Mouse (Mus musculus) liver, adult 2 months (tissue): ENCODE data around the gene Synpo2. TPM values are rescaled to one million over a fixed set of nuclear protein-coding genes. Genes with fewer than 3 reads are reported as not detected.

Source experiments
- DNase-seq: peaks from one replicate; pipeline ENCODE4 v3.0.0-alpha.2; 2011; ENCODE audit warnings: low read depth, low spot score; ENCODE audit errors: extremely low read depth
- H3K27ac ChIP-seq: fragments of 200-500 bp; replicated peaks from 2 replicates; pipeline ENCODE4 v1.5.1; 2012; ENCODE audit warnings: low read depth, mild to moderate bottlenecking, control low read depth, inconsistent platforms, low read length; ENCODE audit not compliant: insufficient read depth
- H3K27me3 ChIP-seq: fragments of 200-500 bp; 2 replicates; pipeline ENCODE4 v1.6.1; 2012; ENCODE audit warnings: mild to moderate bottlenecking, moderate library complexity, low read length, inconsistent platforms; ENCODE audit not compliant: control insufficient read depth, insufficient read depth
- H3K36me3 ChIP-seq: fragments of 200-500 bp; 2 replicates; pipeline ENCODE4 v1.6.1; 2012; ENCODE audit warnings: low read length, inconsistent platforms; ENCODE audit not compliant: control insufficient read depth, insufficient read depth
- H3K4me1 ChIP-seq: fragments of 200-500 bp; 2 replicates; pipeline ENCODE4 v1.6.1; 2011; ENCODE audit warnings: low read length; ENCODE audit not compliant: control insufficient read depth, insufficient read depth
- H3K4me3 ChIP-seq: fragments of 200-500 bp; 2 replicates; pipeline ENCODE4 v1.5.1; 2011; ENCODE audit warnings: low read depth, mild to moderate bottlenecking, control low read depth, low read length, moderate library complexity; ENCODE audit not compliant: insufficient read depth
- H3K79me2 ChIP-seq: fragments of 200-500 bp; 2 replicates; pipeline ENCODE4 v1.6.1; 2012; ENCODE audit warnings: inconsistent platforms, mild to moderate bottlenecking, low read length, moderate library complexity; ENCODE audit not compliant: control insufficient read depth, insufficient read depth
- H3K9ac ChIP-seq: fragments of 200-500 bp; 2 replicates; pipeline ENCODE4 v1.6.1; 2012; ENCODE audit warnings: low read depth, mild to moderate bottlenecking, control low read depth, inconsistent platforms, low read length
- CTCF ChIP-seq: fragments of 200-500 bp; IDR thresholded peaks from 2 replicates; pipeline ENCODE4 v1.5.1; 2011; ENCODE audit warnings: low read depth, low read length, control low read depth
- POLR2A ChIP-seq: fragments of 200-500 bp; IDR thresholded peaks from 2 replicates; pipeline ENCODE4 v1.6.1; 2011; ENCODE audit warnings: low read length, control low read depth; ENCODE audit not compliant: insufficient read depth; ENCODE audit errors: extremely low read depth
- WGBS: fragments of 180-500 bp; shearing (Covaris S2); methylation state at CpG from one replicate; pipeline ENCODE4 v1.1.7; 2018; 5-methylcytosine and 5-hydroxymethylcytosine counted together
- polyA plus RNA-seq: library from polyadenylated mRNA; depleted of rRNA; stranded (reverse); fragments of >200 nt; gene quantifications from 2 replicates; pipeline ENCODE4 v1.2.3, GENCODE M21; 2012
- total RNA-seq: library from RNA; depleted of rRNA; stranded (reverse); fragments of >200 nt; gene quantifications from 2 replicates; pipeline ENCODE4 v1.2.3, GENCODE M21; 2014

Gene Synpo2
- total and polyA plus RNA-seq, 2 experiments: 0.06 to 0.37 TPM

- H3K27me3 ChIP-seq: no peaks in the 10 kb centered on the region
- no peaks in the 10 kb centered on the region for H3K79me2 ChIP-seq
- DNase-seq: peak; percentile 3
- H3K9ac ChIP-seq: no peak overlapping the region
- no peaks in the 10 kb centered on the region for H3K4me1 ChIP-seq
- TF ChIP-seq POLR2A (no peak), CTCF (no peak)
- H3K27ac ChIP-seq: no peak overlapping the region
- no peak overlapping the region for H3K4me3 ChIP-seq
- WGBS: 50% methylated on average over 4 of the region's 4 CpGs
- H3K36me3 ChIP-seq: no peaks in the 10 kb centered on the region
Observed at GRCm38 (mm10) chr3:123204658-123205057, 31.3 kb downstream of the Synpo2 start.

- no peaks in the 10 kb centered on the region for H3K27me3 ChIP-seq
- H3K79me2 ChIP-seq: no peaks in the 10 kb centered on the region
- DNase-seq: no peak
- H3K27ac ChIP-seq: no peak overlapping the region
- TF ChIP-seq POLR2A: no peak
- H3K4me1 ChIP-seq: no peaks in the 10 kb centered on the region
- no peaks in the 10 kb centered on the region for H3K36me3 ChIP-seq
- no peak overlapping the region for H3K4me3 ChIP-seq
- H3K9ac ChIP-seq: no peak overlapping the region
- WGBS: 81% methylated on average over 2 of the region's 2 CpGs
Observed at GRCm38 (mm10) chr3:123201798-123202197, 34.2 kb downstream of the Synpo2 start.

- Histone ChIP-seq H3K27me3 (no peaks in the 10 kb centered on the region), H3K9ac (no peak overlapping the region), H3K4me3 (no peak overlapping the region), H3K27ac (no peak overlapping the region), H3K4me1 (no peaks in the 10 kb centered on the region), H3K36me3 (no peaks in the 10 kb centered on the region), H3K79me2 (no peaks in the 10 kb centered on the region)
- no peak for DNase-seq
- WGBS: 89% methylated on average over 4 of the region's 4 CpGs
- no peak for TF ChIP-seq POLR2A
Observed at GRCm38 (mm10) chr3:123193740-123194139, 42.2 kb downstream of the Synpo2 start.

- no peaks in the 10 kb centered on the region for H3K27me3 ChIP-seq
- no peak overlapping the region for H3K27ac ChIP-seq
- H3K4me3 ChIP-seq: no peak overlapping the region
- no peaks in the 10 kb centered on the region for H3K4me1 ChIP-seq
- no peak overlapping the region for H3K9ac ChIP-seq
- no peak for DNase-seq
- TF ChIP-seq CTCF (no peak), POLR2A (no peak)
- no peaks in the 10 kb centered on the region for H3K36me3 ChIP-seq
- H3K79me2 ChIP-seq: no peaks in the 10 kb centered on the region
Observed at GRCm38 (mm10) chr3:123191602-123192001, 44.3 kb downstream of the Synpo2 start.

- WGBS: 77% methylated on average over 6 of the region's 6 CpGs
- H3K79me2 ChIP-seq: no peaks in the 10 kb centered on the region
- no peak overlapping the region for H3K27ac ChIP-seq
- no peak for DNase-seq
- no peak for TF ChIP-seq CTCF
- no peaks in the 10 kb centered on the region for H3K4me1 ChIP-seq
- no peak overlapping the region for H3K4me3 ChIP-seq
- H3K9ac ChIP-seq: no peak overlapping the region
- H3K36me3 ChIP-seq: no peaks in the 10 kb centered on the region
- no peaks in the 10 kb centered on the region for H3K27me3 ChIP-seq
Observed at GRCm38 (mm10) chr3:123190329-123190728, 45.6 kb downstream of the Synpo2 start.

- WGBS: 84% methylated on average over 1 of the region's 1 CpGs
- Histone ChIP-seq H3K27ac (no peak overlapping the region), H3K36me3 (no peaks in the 10 kb centered on the region), H3K9ac (no peak overlapping the region), H3K79me2 (no peaks in the 10 kb centered on the region), H3K4me3 (no peak overlapping the region), H3K4me1 (no peaks in the 10 kb centered on the region), H3K27me3 (no peaks in the 10 kb centered on the region)
- TF ChIP-seq CTCF (no peak), POLR2A (no peak)
- DNase-seq: no peak
Observed at GRCm38 (mm10) chr3:123189826-123190225, 46.1 kb downstream of the Synpo2 start.
